Mouse (Mus musculus): ENCODE results near the gene Galns.

- TF ChIP-seq GATA1 (IDR thresholded peaks at IDR 0.05; ENCODE audit: low read length) (no peak), TAL1 (IDR thresholded peaks at IDR 0.05; ENCODE audit: low read length) (no peak)
Measured at GRCm38 (mm10) chr8:122569996-122570395, 41.3 kb downstream of the Galns start.

Measured in erythroblast, embryonic 14.5 days (primary cell).